Mouse (Mus musculus): ENCODE measurements at regions not wholly inside any gene's neighbourhood (a gene's known extent, or its start where the extent isn't known, plus 50 kb on each side); places are given as distances from the start of the nearest gene placed in this dataset.
"Not testable (repeated sequence)": the region's sequence is repeated elsewhere in the genome, so short reads cannot be mapped to it uniquely, and the experiment has no call there.

DNA sequence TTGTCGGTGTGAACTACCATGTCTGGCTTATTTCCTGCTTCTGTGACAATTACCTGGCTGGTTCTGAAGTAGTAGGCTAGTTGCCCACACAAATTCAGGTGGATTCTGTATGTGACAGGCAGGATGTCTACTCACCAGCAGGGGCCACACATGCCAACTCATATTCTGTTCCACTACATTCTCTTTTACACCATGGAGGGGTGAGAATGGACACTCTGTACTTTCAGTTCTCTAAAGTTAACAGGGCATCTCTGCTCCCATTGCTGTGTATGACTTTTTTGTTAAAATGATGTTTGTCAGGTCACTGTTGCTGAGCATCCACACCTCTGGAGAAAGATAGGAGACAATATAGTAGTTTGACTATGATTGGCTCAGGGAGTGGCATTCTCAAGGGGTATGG, 232.3 kb upstream of the Thrb start:
- no peak overlapping the region for H3K9ac ChIP-seq
- H3K4me3 ChIP-seq = no peak overlapping the region
- H3K27me3 ChIP-seq = no peaks in the 10 kb centered on the region
- H3K27ac ChIP-seq = no peak overlapping the region
- 100% methylated on average over 1 of the region's 1 CpGs for WGBS
- H3K36me3 ChIP-seq = no peaks in the 10 kb centered on the region
- no peak for ATAC-seq (ENCODE audit: low FRiP score)
- H3K9me3 ChIP-seq (replicated peaks) = no peaks in the 10 kb centered on the region
- H3K4me2 ChIP-seq (replicated peaks) = no peak overlapping the region
- no peaks in the 10 kb centered on the region for H3K4me1 ChIP-seq

DNA sequence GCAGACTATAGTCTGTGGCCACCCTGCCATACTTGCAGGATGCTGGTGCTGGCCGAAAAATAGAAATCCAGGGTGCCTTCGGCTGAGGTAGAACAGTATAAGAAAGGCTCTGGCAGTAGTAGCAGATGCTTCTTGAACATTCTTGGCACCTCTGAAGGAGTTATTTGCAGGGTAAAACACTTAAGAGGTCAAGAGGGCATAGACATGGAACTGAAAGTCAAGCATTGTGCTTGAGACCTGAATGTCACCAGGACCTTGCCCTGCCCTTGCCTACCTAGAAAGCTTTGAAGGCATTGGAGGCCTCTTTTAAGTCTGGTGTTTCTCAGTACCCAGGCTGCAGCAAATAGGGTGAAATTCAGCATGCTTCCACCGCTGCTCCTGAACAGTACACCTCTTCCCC, 230.9 kb upstream of the Thrb start:
- Histone ChIP-seq H3K4me1 (no peaks in the 10 kb centered on the region), H3K4me3 (no peak overlapping the region), H3K9ac (no peak overlapping the region), H3K36me3 (no peaks in the 10 kb centered on the region), H3K27ac (no peak overlapping the region), H3K4me2 (replicated peaks) (no peak overlapping the region), H3K9me3 (replicated peaks) (no peaks in the 10 kb centered on the region), H3K27me3 (no peaks in the 10 kb centered on the region)
- ATAC-seq (ENCODE audit: low FRiP score) = no peak
- 85% methylated on average over 3 of the region's 3 CpGs for WGBS

DNA sequence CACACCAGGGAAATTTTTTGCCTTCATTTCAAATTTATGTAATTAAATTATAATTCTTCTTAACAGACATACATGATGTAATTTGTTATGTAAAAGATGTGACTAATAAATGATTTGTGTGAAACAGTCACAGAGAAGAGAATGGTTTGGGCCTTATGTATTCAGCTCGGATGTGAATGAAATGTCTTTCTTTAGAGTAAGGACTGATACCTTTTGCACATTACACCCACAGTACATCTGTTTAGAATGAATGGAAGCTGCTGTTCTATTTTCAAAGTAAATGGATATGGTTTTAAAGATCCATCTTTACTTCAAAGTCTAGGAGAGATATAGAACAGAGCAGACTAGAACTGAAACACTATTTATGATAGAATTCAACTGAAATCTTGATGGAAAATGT, 226.7 kb upstream of the Thrb start:
- Histone ChIP-seq H3K4me2 (replicated peaks) (no peak overlapping the region), H3K36me3 (no peaks in the 10 kb centered on the region), H3K4me3 (no peak overlapping the region), H3K9me3 (replicated peaks) (no peaks in the 10 kb centered on the region), H3K27me3 (no peaks in the 10 kb centered on the region), H3K4me1 (no peaks in the 10 kb centered on the region), H3K27ac (no peak overlapping the region), H3K9ac (no peak overlapping the region)
- WGBS = 73% methylated on average over 1 of the region's 1 CpGs
- ATAC-seq (ENCODE audit: low FRiP score) = no peak

DNA sequence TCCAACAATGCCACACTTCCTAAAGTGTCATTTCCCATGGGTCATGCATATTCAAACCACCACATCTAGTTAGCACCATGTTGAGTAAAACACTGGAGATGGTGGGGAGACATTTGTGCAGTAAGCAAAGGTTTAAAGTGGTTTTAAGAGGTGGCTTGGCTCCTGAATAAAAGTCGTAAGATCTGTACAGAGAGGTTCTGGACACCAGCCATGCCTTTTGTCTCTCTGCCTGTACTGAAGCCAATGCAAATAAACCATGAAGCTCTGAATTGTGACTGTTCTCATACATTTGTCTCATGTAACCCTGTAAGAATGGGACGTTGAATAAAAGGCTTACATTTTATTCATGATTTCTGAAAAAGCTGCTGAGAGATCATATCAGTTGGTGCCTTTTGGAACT, 202.1 kb upstream of the Thrb start:
- H3K36me3 ChIP-seq = no peaks in the 10 kb centered on the region
- no peaks in the 10 kb centered on the region for H3K4me1 ChIP-seq
- H3K4me3 ChIP-seq = no peak overlapping the region
- WGBS = 68% methylated on average over 2 of the region's 2 CpGs
- ATAC-seq (ENCODE audit: low FRiP score) = no peak
- H3K9me3 ChIP-seq (replicated peaks) = no peaks in the 10 kb centered on the region
- no peak overlapping the region for H3K27ac ChIP-seq
- no peak overlapping the region for H3K4me2 ChIP-seq (replicated peaks)
- no peaks in the 10 kb centered on the region for H3K27me3 ChIP-seq
- H3K9ac ChIP-seq = no peak overlapping the region

DNA sequence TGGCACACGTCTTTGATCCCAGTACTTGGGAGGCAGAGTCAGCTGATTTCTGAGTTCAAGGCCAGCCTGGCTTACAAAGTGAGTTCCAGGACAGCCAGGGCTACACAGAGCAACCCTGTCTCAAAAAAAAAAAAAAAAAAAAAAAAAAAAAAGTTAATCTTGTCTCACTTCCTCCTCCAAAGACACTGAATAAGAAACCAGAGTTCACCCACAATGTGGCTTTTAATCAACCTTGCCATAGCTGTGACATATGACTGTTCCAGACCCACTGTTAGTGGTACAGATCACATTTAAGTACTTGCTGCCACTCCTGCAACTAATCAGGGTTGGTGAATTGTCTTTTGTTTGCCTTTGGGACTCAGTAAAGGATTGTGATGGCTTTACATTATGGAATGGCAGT, 181.1 kb upstream of the Thrb start:
- whole genome bisulfite sequencing = 79% methylated on average over 1 of the region's 1 CpGs
- H3K4me1 ChIP-seq = no peaks in the 10 kb centered on the region
- no peak overlapping the region for H3K9ac ChIP-seq
- no peaks in the 10 kb centered on the region for H3K36me3 ChIP-seq
- no peaks in the 10 kb centered on the region for H3K9me3 ChIP-seq (replicated peaks)
- ATAC-seq (ENCODE audit: low FRiP score) = no peak
- no peak overlapping the region for H3K4me3 ChIP-seq
- H3K4me2 ChIP-seq (replicated peaks) = no peak overlapping the region
- no peak overlapping the region for H3K27ac ChIP-seq
- H3K27me3 ChIP-seq = no peaks in the 10 kb centered on the region

DNA sequence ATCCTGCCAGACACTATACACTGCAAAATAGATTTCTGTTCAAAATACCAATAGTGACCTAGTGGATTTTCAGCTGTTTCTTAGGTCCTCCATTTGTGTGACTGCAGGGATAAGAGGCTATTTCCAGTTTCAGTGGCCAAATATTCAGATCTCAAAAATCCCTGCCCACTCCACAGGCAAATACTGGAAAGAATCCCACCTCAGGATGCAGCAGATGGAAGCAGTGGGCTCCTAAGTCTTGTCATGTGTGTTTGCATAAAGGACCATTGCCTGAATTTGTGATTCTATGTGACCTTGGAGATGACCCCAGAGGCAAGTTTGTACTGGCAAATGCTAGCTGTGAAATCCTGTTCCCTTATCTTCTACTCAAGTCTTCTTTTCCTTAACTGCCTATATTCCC, 175.2 kb upstream of the Thrb start:
- no peak overlapping the region for H3K4me3 ChIP-seq

DNA sequence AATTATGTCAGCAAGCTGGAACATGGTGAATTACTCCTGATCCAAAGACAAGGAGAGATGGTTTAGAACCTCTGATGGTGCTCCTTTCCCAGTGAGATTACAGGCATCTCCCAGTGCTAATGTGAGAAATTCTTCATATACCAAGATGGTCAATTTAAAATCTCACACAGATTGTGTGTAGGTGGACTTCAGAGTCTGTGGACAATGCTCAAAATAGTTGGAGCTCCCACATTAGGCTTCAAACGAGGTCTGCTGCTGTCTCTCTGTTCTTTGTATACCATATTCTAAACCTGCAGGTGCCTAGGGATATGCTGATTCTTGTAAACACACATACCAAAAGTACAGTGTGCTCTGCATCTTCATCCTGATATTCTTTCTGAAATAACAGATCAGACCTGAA, 146.3 kb upstream of the Thrb start:
- ATAC-seq (ENCODE audit: low FRiP score) = no peak
- Histone ChIP-seq H3K4me2 (replicated peaks) (no peak overlapping the region), H3K4me3 (no peak overlapping the region), H3K36me3 (no peaks in the 10 kb centered on the region), H3K4me1 (no peaks in the 10 kb centered on the region), H3K9ac (no peak overlapping the region), H3K27ac (no peak overlapping the region), H3K9me3 (replicated peaks) (no peaks in the 10 kb centered on the region), H3K27me3 (no peaks in the 10 kb centered on the region)
- WGBS = 52% methylated on average over 1 of the region's 1 CpGs

More for the DNA sequence above, 175.2 kb upstream of the Thrb start:
- no peak for ATAC-seq (ENCODE audit: low FRiP score)
- no peaks in the 10 kb centered on the region for H3K36me3 ChIP-seq
- H3K4me1 ChIP-seq = no peaks in the 10 kb centered on the region
- no peaks in the 10 kb centered on the region for H3K9me3 ChIP-seq (replicated peaks)
- no peaks in the 10 kb centered on the region for H3K27me3 ChIP-seq
- H3K9ac ChIP-seq = no peak overlapping the region
- H3K4me2 ChIP-seq (replicated peaks) = no peak overlapping the region
- no peak overlapping the region for H3K27ac ChIP-seq

DNA sequence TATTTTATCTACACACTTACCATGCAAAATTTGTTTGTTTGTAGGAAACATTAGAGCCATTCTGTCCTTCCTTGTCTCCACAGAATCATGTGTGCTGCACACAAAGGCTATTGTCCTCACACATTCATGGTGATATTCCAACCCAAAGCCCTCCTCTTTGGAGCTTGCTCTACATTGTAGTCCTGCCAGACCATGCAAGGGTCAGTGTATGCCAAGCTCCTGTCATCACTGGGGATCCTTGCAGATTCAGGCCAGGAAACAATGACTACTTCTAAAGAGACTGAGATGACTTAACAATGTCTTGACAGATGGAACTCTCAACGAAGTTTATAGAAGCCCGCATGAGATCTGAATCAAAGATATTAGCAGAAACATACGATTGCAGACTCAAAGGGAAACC, 137.4 kb upstream of the Thrb start:
- WGBS = 76% methylated on average over 3 of the region's 3 CpGs
- Histone ChIP-seq H3K9ac (no peak overlapping the region), H3K27me3 (no peaks in the 10 kb centered on the region), H3K9me3 (replicated peaks) (no peaks in the 10 kb centered on the region), H3K4me3 (no peak overlapping the region), H3K4me1 (no peaks in the 10 kb centered on the region), H3K27ac (no peak overlapping the region), H3K4me2 (replicated peaks) (no peak overlapping the region), H3K36me3 (no peaks in the 10 kb centered on the region)
- ATAC-seq (ENCODE audit: low FRiP score) = no peak

DNA sequence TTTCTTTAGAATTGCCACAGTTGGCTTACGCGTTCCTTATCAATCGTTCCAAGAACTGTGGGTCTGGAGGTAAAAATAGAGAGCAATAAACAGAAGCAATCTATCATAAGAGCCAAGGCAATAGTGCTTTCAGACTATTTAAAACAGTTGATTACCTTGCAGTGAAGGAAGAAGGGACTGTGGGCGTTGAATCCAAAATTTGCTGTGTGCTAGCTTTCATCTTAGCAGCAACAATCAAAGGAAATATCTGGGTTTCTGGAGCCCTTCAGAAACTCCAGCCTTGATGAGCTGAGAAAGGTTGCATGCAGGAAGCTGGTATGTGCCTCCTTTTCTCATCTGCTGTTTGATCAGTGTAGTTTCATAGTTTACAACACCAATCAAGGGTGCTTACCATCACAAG, 136.1 kb upstream of the Thrb start:
- no peak for ATAC-seq (ENCODE audit: low FRiP score)

DNA sequence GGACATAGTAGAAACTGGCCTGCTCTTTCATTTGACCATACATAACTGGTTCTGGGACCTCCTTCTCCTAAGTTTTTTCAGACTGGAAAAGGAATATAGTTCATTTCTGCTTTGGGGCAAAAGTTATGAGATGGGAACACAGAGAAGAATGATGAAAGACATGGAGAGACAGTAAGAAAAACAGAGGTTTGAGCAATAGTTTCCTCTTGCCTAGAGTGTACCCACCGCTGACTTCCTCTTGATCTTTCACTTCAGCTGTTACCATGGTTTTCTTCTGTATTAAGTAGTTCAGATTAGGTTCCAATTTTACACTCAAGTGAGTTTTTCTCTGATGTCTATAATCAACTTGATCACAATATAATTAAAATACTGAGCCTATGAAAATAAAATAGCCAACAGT, 120.7 kb upstream of the Thrb start:
- no peak for ATAC-seq (ENCODE audit: low FRiP score)
- H3K27ac ChIP-seq = no peak overlapping the region
- H3K9ac ChIP-seq = no peak overlapping the region
- no peaks in the 10 kb centered on the region for H3K9me3 ChIP-seq (replicated peaks)
- no peak overlapping the region for H3K4me2 ChIP-seq (replicated peaks)
- no peaks in the 10 kb centered on the region for H3K4me1 ChIP-seq
- no peaks in the 10 kb centered on the region for H3K27me3 ChIP-seq
- H3K4me3 ChIP-seq = no peak overlapping the region
- 87% methylated on average over 1 of the region's 1 CpGs for WGBS
- no peaks in the 10 kb centered on the region for H3K36me3 ChIP-seq

More for the DNA sequence above, 136.1 kb upstream of the Thrb start:
- 94% methylated on average over 4 of the region's 4 CpGs for WGBS
- no peak overlapping the region for H3K9ac ChIP-seq
- no peaks in the 10 kb centered on the region for H3K36me3 ChIP-seq
- no peaks in the 10 kb centered on the region for H3K9me3 ChIP-seq (replicated peaks)
- no peaks in the 10 kb centered on the region for H3K27me3 ChIP-seq
- H3K4me1 ChIP-seq = no peaks in the 10 kb centered on the region
- no peak overlapping the region for H3K4me3 ChIP-seq
- H3K4me2 ChIP-seq (replicated peaks) = no peak overlapping the region
- no peak overlapping the region for H3K27ac ChIP-seq

DNA sequence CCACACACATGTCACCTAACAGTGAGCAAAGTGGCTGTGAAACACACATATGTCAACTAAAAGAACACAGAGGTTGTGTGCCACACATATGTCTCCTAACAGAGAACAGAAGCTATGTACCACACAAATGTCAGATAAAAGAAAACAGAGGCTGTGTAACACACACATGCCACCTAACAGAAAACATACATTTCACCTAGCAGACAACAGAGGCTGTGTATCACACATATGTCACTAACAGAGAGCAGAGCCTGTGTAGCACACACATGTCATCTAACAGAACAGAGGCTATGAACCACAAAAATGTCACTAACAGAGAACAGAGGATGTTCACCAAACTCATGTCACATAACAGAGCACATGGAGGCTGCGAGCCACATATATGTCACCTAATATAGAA, 103.6 kb upstream of the Thrb start:
- no peaks in the 10 kb centered on the region for H3K27me3 ChIP-seq
- no peaks in the 10 kb centered on the region for H3K4me1 ChIP-seq
- H3K4me3 ChIP-seq = no peak overlapping the region
- no peaks in the 10 kb centered on the region for H3K9me3 ChIP-seq (replicated peaks)
- no peaks in the 10 kb centered on the region for H3K36me3 ChIP-seq
- H3K9ac ChIP-seq = no peak overlapping the region
- WGBS = 86% methylated on average over 1 of the region's 1 CpGs
- no peak for ATAC-seq (ENCODE audit: low FRiP score)
- no peak overlapping the region for H3K27ac ChIP-seq
- no peak overlapping the region for H3K4me2 ChIP-seq (replicated peaks)

DNA sequence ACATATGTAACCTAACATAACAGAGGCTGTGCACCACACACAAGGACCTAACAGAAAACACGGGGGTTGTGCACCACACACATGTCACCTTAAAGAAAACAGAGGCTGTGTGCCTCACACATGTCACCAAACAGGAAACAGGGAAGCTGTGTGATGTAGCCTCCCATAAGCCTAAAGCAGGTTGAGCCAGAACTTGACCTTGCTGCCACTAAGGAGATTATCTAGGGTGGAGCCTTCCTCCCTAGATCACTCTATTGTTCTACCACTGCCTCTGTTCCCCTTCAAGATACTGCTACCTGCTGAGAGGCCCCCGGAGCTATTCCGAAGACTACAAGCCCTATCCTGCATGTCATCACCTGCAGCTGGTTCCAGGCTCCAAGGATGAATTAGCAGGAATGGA, 100.1 kb upstream of the Thrb start:
- H3K27me3 ChIP-seq; H3K36me3 ChIP-seq; H3K9ac ChIP-seq; H3K9me3 ChIP-seq (replicated peaks); H3K27ac ChIP-seq; H3K4me1 ChIP-seq; ATAC-seq (ENCODE audit: low FRiP score); H3K4me2 ChIP-seq (replicated peaks); H3K4me3 ChIP-seq: not testable (repeated sequence)
- 47% methylated on average over 3 of the region's 3 CpGs for WGBS

DNA sequence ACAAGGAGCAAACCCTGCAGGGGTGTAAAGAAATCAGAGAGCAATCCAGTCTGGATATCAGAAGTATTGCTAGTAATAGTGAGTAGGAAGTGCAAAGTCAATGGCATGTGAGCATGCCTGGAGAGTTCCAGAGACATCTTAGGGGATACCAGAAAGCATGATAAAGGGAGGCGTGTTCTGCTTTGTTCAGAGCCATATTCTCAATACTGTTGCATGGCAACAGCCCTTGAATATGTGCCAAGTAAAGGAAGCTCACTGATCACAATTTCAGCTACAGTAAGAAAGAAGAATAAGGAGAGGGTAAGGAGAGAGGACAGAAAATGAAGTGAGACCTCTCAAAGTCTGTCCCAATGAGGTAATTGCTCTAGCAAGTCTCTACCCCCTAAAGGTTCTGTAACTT, 92.1 kb upstream of the Thrb start:
- ATAC-seq (ENCODE audit: low FRiP score) = no peak
- Histone ChIP-seq H3K27me3 (no peaks in the 10 kb centered on the region), H3K27ac (no peak overlapping the region), H3K4me2 (replicated peaks) (no peak overlapping the region), H3K9me3 (replicated peaks) (no peaks in the 10 kb centered on the region), H3K4me1 (no peaks in the 10 kb centered on the region), H3K36me3 (no peaks in the 10 kb centered on the region), H3K9ac (no peak overlapping the region), H3K4me3 (no peak overlapping the region)
- 67% methylated on average over 1 of the region's 1 CpGs for WGBS

DNA sequence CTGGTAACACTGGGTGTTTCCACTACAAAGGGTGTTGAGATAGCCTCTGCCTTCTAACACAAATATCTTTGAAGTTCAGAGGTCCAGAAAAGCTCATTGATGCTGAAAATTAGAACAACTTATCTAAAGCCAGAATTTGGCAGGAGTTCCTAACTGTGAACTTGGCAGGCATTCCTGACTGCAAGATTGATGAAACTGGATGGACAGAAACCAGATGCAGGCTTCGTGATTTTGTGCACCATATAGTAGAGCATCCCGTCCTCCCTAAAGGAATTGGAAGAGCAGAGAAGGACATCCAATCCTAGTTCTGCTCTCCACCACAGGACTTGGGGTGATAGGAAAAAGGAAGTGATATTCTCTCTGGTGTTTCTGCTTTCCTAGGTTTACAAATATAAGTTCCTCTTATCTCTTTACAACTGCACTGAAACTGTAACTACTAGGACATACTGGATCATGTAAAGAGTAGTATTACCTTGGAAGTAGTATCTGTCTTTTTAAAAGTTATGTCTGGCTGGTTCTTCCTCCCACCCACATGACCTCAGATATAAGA, 90.9 kb upstream of the Thrb start:
- no peaks in the 10 kb centered on the region for H3K4me1 ChIP-seq
- WGBS = 80% methylated on average over 2 of the region's 2 CpGs
- no peak for ATAC-seq (ENCODE audit: low FRiP score)

More for the DNA sequence above, 90.9 kb upstream of the Thrb start:
- H3K36me3 ChIP-seq = no peaks in the 10 kb centered on the region
- no peaks in the 10 kb centered on the region for H3K27me3 ChIP-seq
- H3K9ac ChIP-seq = no peak overlapping the region
- H3K4me2 ChIP-seq (replicated peaks) = no peak overlapping the region
- no peak overlapping the region for H3K27ac ChIP-seq
- no peaks in the 10 kb centered on the region for H3K9me3 ChIP-seq (replicated peaks)
- H3K4me3 ChIP-seq = no peak overlapping the region

Measured in hindbrain, embryonic 12.5 days (tissue).